Mouse (Mus musculus) layer of hippocampus, adult 18-20 months (tissue): ENCODE data around the gene Asic5. TPM values are rescaled to one million over a fixed set of nuclear protein-coding genes. Genes with fewer than 3 reads are reported as not detected.

Source experiments
- DNase-seq, 2 experiments: peaks; one replicate each; pipeline ENCODE4 v3.0.0; 2022; ENCODE audit warnings: low spot score in 2 of 2
- total RNA-seq, 2 experiments: library from RNA; stranded (reverse); gene quantifications; 2 replicates each; pipeline ENCODE4 v1.2.3; 2021

The Asic5 gene
- total RNA-seq, 2 experiments from 2014 or later, result not detected

DNA sequence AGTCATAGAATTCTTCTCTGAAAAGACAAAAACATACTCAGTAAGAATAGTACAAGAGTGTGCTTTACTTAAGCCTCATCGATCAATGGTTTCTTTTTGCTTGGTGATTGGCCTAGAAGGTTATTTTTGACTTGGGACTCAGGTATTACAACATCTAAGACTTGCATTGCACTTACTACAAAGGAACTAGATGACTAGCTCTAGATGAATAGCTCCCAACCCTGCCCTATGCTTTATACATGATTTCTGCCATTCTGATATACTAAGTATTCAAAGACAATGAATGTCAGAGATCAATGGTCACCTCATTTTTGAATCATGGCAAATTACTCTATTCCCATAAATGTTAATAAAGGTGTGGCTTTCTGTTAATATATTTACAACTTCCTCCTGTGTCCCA lies 24.9 kb downstream of the Asic5 start:
- DNase-seq, result no peak

DNA sequence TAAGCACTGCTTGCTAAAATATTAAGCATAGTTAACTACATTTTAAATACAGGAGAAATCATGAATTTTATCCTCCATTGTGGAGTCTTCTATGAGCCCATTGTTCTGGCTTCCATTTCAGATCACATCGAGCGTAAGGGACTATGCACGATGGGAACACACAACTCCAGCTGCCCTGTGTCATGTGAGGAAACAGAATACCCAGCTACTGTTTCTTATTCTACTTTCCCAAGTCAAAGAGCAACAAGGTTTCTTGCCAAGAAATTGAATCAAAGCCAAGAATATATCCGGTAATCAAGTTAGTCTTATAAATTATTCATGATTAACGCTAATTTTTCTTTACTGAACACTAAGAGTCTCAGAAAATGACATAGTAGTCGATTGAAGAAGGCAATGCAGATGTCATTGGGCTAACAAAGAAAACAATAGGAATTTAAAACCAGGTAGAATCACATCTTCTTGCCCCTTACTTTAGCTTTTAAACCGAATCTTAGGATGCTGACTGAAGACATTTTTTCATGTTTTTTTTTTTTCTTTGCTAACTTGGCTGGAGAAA lies 32.1 kb downstream of the Asic5 start:
- no peak for DNase-seq

DNA sequence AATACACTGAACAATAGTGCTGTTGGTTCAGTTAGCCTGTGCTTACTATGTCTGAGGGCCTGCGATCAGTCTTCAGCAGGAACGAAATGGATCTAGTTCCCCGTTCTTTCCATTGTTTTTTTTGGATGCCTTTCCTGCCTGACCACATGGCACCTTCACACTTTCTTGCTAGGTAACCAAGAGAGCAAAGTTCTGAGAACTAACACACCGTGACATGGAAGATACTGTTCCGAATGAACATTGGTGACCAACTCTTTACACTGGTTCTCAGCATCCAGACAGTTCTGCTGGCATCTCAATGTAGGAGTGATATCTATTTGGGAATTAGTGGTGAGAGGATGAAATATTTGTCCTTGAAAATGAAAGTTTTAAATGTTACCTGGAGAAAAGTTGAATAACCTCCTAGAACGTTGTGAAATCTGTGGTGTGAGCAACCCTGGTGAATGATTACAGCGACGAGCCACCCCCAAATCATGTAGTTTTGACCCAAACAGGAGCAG lies 40.4 kb downstream of the Asic5 start:
- DNase-seq, result no peak

DNA sequence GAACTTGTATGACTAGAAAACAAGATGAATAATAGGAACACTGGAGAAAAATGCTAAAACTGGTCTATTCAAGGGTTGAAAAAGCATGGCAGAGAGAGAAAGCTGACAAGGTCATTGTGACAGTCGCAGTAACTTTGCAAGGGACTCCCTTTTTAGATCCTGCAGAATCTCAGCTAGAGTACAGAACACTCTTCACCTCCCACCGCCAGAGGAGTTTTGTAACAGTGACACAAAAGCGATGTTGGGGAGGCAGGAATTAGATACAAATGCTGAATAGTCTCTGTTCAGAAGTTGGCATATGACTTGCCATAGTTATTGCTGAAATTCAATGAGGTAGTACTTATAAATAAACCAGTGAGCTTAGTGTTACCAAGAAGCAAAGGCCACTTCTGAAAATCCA lies 41.0 kb downstream of the Asic5 start:
- DNase-seq, result no peak

DNA sequence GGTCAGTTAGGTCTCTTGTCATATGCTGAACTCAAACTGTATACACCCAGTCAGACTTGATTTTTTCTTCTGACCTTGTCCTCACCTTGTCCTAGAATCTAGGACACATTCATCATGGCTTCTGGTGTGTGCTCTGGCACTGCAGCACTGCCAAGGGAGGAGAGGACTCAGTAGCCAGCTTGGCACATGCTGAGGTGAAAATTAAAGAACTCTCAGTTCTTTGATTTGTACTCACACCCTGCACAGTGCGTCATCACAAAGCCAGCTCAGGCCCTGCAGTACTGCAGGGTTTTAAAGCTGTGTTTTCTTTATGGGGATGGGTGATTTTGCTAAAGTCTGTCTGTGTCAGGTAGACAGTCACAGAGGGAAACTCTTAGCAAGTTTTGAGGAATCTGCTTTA lies 45.2 kb downstream of the Asic5 start:
- DNase-seq, result no peak

DNA sequence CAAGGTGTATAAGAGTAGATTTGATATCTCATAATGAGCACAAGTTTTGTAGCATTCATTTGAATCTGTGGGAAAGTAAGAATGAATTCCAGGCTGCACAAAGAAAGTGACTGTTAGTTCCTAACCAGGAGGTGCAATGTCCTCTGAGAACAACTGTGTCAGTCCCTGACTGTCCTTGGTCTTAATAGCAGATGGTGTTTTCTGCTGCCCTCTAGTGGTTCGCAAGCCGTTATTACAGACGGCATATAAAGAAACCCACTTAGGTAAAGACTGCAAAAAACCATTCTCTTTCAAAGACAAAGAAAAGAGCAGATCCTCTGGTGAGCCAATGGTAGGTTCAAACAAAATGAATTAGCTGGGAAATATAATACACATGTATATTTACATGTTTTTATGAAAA lies 47.1 kb downstream of the Asic5 start:
- DNase-seq, result peak in 1 of 2 experiments; percentile 52

DNA sequence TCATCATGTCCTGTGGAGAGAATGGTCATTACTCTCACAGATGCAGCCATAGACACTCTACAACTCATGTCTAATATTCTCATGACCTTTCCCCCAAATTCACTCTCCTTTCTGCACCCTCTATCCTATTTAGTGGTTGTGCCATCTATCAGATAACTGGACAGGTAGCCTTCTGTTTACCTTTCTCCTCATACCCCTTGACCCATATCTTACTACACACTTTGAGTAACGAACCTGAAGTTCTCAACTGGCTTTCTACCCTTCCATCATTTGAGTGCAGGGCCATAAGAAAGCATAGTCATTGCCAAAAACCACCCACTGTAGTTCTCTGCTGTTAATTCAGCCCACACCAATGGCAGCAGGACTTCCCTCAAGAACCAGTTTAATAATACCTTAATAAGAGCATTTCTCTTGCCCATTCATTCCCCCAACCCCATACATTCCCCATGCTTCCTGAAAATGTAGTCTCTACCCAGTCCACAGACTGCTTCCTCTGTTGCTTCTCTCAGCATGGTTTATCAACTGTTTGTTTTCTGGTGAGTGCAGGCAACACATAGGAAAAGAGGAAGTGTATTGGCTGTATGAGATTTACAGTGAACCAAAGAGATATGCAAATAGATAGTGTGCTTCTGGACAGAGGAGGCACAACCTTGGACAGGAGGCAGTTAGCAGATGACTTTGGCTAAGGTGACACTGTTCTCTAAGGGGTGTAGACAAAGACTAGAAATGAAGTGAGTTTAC lies 48.1 kb downstream of the Asic5 start:
- DNase-seq, result no peak

DNA sequence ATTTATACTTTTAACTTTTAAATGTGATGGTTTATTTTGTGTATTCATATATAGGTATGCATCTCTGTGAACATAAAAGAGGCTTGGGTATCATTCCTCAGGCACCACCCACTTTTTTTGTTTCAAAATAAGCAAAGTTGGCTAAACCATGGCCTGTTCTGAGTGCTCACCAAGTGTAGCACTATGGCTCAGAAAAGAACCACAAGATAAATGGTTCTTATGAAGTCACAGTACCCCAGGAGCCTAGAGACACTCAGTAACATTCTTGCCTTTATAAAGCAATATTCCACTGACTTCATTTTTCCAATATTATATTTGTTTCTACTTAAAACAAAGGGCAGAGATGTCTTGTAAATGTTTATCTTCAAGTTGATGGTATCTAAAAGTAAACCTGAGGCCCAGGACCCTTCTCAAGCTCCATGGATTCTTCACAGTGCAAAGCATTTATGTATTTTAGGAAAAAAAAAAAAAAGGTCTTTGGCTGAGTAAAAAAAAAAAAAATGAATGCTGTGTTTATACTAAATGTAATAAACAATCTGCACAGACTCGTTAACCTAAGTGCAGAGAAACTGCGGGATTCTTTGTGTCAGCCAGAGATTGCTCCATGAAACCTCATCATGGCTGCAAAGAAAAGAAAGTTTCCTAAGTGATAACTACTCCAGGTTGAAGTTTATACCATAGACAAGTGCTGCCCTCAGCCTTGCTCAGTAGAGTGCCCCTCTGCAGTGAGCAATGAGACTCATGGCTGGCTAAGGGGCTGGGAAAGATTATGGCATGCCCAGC lies 54.4 kb downstream of the Asic5 start:
- DNase-seq, result no peak

DNA sequence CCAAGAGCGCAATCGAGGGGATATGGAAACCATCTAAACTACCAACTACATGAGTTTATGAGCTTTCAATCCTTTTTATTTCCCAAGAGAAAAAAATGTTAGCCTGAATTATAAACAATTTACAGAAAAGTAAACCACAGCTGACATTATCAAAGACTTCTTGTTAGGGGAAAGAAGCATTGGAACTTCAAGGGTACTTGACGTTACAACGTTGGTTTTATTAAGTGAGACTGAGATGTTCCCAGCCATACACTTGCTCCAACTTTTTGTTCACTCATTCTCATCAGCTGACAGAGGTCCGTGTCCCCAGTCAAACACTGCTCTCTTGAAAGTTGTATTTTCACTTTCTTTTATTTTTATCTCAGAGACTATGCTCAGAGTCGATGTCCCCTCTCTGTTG lies 61.6 kb downstream of the Asic5 start:
- no peak for DNase-seq

DNA sequence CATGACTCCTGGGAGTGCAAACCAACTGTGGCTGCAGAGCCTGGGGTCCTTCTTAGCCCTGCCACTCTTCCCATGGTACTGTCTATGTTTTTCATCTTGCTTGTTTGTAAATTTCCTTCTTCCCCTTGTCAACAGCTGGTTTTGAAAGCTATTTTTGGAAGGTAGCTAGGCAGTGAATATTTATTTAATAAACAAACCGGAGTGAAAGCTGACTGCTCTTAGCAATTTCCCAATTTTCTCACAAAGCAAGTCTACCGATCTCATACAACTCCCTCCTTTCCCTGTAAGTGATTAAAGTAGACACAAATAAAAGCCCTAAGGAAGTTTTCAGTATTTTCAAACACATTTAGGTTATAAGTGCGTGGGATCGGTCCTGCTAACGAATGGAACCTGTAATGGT lies 62.8 kb downstream of the Asic5 start:
- DNase-seq, result no peak

DNA sequence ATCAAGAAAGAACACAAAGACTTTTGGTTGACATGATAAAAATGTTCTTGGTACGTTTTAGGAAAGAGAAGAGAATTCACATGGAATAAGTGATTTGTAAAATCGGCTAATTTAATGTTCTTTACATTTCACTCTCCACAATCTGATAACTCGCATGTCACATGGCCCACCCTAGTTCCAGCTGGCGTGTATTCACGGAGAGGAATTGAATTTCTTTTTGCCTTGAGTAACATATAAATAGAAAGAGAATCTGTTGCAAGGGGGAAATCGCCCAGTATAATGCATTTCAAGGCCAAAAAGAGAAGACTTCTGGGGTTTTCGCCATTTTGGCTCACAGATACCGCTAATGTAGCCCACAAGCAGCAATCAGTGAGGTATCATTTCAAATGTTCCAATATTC lies 64.0 kb downstream of the Asic5 start:
- DNase-seq, result no peak

DNA sequence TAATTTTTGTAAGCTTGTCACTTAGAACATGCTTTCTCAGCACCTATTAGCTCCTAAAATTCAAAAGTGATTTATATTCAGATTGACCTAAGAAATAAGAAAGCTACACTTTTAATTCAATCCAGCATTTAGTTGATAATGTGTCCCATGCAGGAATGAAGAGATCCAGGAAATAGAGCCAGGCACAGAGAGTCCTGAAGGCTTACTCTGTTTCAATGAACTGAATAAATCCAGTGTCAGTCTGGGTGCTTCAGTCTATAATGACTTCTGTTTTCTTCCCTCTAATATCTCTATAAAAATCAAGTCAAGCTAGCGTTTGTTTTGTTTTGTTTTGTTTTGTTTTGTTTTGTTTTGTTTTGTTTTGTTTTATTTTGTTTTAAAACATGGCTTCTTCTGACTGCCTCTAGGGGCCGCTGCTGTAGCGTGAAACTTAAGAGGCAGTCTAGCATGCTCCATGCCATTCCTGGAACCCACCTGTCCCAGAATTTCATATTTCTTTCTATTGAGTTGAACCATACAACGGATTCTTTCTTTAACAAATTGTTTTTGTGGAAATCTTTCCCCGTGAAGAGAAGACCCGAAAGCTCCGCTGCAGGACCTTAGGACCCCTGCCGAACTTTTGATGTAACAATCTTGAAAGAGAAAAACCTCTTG lies 65.1 kb downstream of the Asic5 start:
- DNase-seq, result peak in 1 of 2 experiments; percentile 52

DNA sequence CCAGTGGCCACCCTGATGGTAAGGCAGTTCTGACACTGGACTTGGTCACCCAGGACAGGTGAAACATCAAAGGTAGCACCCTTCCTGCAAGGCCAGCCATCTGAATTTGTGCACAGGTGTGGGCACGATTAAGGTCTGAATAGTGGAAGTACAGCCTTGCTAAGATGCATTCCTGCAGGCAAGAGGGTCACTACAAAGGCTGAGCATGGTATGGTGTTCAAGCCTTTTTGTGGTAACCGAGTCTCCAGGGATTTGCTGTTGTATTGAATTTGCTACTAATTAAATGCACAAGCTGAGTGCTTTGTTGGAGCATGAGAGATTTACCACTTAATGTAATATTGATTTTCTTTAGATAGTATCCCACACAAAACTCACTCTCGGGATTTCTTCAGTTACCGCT lies 66.0 kb downstream of the Asic5 start:
- DNase-seq, result no peak

DNA sequence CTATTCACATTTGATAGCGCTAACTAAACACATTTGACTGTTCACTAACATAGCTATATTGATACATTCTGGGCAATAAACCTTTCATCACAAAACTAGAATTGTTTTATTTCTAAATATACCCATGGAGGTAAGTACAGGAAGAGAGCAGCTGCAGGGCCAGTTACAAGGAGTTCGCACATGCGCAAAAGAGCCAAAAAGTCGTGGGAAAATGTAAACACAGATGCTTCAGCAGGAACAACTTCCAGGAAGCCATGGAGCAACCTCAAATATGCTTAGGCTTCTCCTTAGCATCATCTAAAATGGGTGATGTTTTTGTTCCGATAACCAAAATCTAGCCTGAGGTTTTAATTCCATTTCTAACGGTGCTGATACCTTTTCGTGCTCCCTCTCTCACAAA lies 66.6 kb downstream of the Asic5 start:
- no peak for DNase-seq

DNA sequence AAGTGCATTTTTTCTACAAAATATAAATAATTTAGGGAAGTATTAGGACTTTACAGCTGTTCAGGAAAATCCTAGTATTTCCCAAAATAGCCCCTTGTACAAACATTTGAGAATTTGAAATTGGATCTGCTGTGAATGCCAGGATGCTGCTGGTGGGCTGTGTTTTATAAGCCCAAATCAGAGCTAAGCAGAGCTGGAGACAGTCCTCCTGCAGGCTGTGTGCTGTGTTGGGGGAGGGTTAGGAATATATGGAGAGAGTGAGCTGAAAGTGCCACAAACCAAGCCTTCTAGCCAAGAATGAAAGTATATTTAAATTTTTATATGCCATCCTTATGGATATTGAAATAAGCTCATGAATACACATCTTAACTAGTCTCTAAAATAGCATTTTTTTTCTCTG lies 69.4 kb downstream of the Asic5 start:
- DNase-seq, result no peak

DNA sequence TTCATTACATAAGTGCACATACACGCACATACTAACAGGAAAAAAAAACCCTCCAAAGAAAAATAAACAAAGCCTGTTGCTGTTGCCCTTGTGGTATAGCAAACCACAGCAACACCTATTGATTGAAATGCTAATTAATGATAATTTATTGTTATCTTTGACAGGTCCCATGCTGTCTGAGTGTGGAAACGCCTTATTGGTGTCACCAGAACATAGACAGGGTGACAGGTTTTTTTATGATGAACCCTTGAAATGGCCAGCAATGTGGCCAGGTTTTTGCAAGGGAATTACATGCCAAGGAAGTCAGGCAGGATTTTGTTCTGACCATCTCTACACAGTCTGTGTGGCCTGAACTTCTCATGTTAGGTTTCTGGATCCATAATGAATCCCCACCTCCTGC lies 69.9 kb downstream of the Asic5 start:
- no peak for DNase-seq

DNA sequence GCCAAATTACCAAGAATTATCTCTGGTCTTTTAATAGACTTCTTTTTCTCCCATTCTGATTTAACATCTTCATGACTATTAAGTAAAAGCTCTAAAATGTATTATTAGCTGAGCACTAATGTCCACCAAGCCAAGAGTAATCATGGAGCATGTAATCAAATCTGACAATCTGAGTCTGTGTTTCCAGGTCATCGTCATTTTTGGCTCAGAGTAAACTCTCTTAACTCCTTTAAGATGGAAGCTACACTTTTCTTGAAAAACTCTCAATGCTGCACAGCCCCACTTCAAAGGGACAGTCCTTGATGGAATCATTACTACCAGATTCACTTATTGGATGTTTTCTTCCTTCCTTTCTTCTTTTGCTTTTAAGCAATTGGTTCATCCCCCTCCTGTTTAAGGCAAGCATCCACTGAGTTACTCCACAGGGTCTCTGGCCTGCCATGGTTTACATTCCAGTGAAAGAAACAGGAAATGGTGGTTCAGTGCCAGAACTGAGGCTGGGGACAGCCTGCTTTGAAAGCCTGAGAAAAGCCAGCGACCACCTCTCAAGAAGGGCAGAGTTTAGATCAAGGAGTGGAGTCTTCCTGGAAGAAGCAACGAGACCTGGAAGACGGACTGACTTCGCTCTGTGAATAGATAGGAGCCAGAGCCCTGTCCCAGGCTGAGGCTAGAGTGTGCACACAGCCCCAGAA lies 72.3 kb downstream of the Asic5 start:
- no peak for DNase-seq

DNA sequence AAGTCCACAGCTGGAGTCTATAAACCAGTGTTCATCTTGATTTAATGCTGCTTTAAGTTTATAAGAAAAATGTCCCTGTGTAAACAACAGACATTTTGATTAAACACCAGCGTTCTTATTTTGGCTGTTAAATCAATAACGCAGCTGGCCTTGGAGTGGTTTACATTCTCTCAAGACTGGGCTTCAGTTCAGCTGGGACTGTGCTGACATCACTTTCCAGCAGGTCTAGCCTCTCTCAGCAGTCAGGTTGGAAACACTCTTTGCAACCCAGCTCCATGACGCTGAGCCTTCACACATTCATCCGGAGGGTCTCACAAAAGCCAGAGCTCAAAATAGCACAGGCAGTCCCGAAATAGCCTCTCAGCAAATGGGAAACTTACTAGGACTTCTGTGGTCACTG lies 75.1 kb downstream of the Asic5 start:
- DNase-seq, result no peak

DNA sequence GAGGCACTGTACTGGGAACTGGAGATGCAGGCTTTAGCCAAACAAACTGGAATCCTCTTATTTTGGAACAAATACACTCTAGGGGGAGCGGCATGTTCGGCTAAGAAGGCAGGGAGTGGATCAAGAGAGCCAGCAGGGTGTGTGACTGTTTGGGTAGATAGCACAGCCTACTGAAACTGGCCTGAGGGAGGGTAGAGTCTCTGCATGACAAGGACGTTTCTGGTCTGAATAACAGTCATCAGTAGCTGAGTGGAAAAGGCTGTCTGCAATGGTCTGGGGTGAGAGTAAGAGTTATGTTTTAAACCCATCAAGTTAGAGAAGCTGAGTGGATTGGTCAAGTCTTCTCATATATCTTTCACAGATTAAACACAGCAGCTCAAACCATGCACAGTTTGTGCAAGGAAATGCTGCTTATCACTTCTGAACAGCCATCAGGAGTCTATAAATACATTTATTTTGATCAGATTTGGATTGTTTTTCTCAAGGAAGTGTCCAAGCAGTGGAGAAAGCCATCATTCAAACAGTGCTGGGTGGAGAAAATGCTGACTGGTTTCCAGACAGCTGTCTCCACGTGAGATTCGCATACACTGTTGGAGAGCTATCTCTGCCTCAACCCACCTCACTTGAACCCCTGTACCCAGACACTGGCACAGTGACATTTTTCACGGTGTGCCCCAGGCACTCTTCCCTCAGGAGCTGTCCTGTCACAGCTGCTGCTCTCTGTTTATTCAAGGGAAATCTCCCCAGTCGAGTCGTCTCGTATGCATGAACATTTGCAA lies 79.5 kb downstream of the Asic5 start:
- DNase-seq, result no peak

DNA sequence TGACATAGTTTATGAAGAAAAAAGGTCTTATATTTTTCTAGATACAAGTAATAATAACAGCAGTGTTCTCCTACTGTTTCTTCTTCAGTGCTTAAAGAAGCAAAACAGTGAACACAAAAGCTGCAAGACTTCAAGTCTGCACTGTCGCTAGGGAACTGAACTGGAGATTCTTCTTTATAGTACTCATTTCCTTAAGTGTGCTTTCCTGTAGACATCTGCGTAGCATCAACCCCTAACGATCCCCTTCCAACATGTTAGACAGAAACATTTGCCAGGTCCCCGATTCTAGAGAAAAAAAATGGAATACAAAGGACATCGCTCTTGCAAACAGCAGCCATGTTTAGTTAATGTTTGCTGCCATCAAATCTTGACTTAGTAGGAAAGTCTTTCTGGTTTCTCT lies 85.7 kb downstream of the Asic5 start:
- DNase-seq, result no peak
